Mouse (Mus musculus) bone marrow macrophage, adult 2 months (primary cell): ENCODE results near the gene Ppif.

ENCODE experiments used
- CTCF ChIP-seq: IDR thresholded peaks from 2 replicates; pipeline ENCODE4 v1.5.1; 2012; ENCODE audit warnings: low read depth, mild to moderate bottlenecking, low read length, moderate library complexity
- POLR2A ChIP-seq: IDR thresholded peaks from 2 replicates; pipeline ENCODE4 v1.6.1; 2012; ENCODE audit warnings: mild to moderate bottlenecking, low read depth, low read length, borderline replicate concordance

GRCm38 (mm10) chr14:25679625-25680024, 14.3 kb upstream of the Ppif start:
- TF ChIP-seq CTCF (no peak), POLR2A (no peak)
